Mouse (Mus musculus) ES-E14 (cell line): ENCODE results near the gene Capn11. TPM values are rescaled to one million over a fixed set of nuclear protein-coding genes. Genes with fewer than 3 reads are reported as not detected.

Experiments
- DNase-seq: peaks from one replicate; pipeline ENCODE4 v3.0.0-alpha.2; 2013; ENCODE audit warnings: low read depth, low spot score
- H3K27ac ChIP-seq: 2 replicates; pipeline ENCODE4 v1.5.1; 2012; ENCODE audit warnings: low read depth, mild to moderate bottlenecking, low read length, moderate library complexity, mixed read lengths; ENCODE audit not compliant: poor library complexity, insufficient read depth, severe bottlenecking
- H3K36me3 ChIP-seq: 2 replicates; pipeline ENCODE4 v1.6.1; 2012; ENCODE audit warnings: mild to moderate bottlenecking, low read length, moderate library complexity, mixed read lengths; ENCODE audit not compliant: control insufficient read depth, poor library complexity, insufficient read depth, severe bottlenecking
- H3K4me1 ChIP-seq, 2 experiments: fragments of 150-350 bp in 1 of 2; sonication (generic) in 1 of 2; 2 replicates each; pipeline ENCODE4 v1.6.1; 2012; ENCODE audit warnings: low read length in 2 of 2, mild to moderate bottlenecking in 1 of 2, mixed read lengths in 1 of 2; ENCODE audit not compliant: control insufficient read depth in 2 of 2, insufficient read depth in 2 of 2, poor library complexity in 1 of 2
- H3K4me3 ChIP-seq, 2 experiments: fragments of 150-350 bp in 1 of 2; sonication (generic) in 1 of 2; 2 replicates each; pipeline ENCODE4 v1.5.1; 2012; ENCODE audit warnings: low read length in 2 of 2, low read depth in 1 of 2, mild to moderate bottlenecking in 1 of 2, mixed read lengths in 1 of 2; ENCODE audit not compliant: insufficient read depth in 1 of 2, poor library complexity in 1 of 2, severe bottlenecking in 1 of 2
- H3K9ac ChIP-seq: 2 replicates; pipeline ENCODE4 v1.6.1; 2012; ENCODE audit warnings: low read depth, mild to moderate bottlenecking, low read length, mixed read lengths; ENCODE audit not compliant: poor library complexity, insufficient read depth, severe bottlenecking
- H3K9me3 ChIP-seq: fragments of 150-350 bp; sonication (generic); 2 replicates; pipeline ENCODE4 v1.6.1; 2012; ENCODE audit warnings: low read depth, mild to moderate bottlenecking, low read length; ENCODE audit not compliant: control insufficient read depth, insufficient read depth
- CHD2 ChIP-seq: IDR thresholded peaks from 2 replicates; pipeline ENCODE4 v1.6.1; 2014; ENCODE audit warnings: mild to moderate bottlenecking, low read depth, low read length, inconsistent platforms
- HCFC1 ChIP-seq: IDR thresholded peaks from 2 replicates; pipeline ENCODE4 v1.6.1; 2012; ENCODE audit warnings: low read length, inconsistent platforms, borderline replicate concordance; ENCODE audit not compliant: insufficient read depth
- MAFK ChIP-seq: IDR thresholded peaks from 2 replicates; pipeline ENCODE4 v1.6.1; 2014; ENCODE audit warnings: mild to moderate bottlenecking, low read depth, low read length, inconsistent platforms; ENCODE audit not compliant: insufficient read depth
- ZC3H11A ChIP-seq: IDR thresholded peaks from 2 replicates; pipeline ENCODE4 v1.6.1; 2012; ENCODE audit warnings: low read depth, mild to moderate bottlenecking, inconsistent platforms, low read length, borderline replicate concordance
- ZNF384 ChIP-seq: IDR thresholded peaks from 2 replicates; pipeline ENCODE4 v1.6.1; 2012; ENCODE audit warnings: low read depth, low read length, inconsistent platforms
- in situ Hi-C, 2 experiments: fragments of 600-800 bp; cut with MboI; formaldehyde crosslinking; loops; one replicate each; pipeline ENCODE4 v1.15.1; 2025; ENCODE audit warnings: low sequenced_read_pairs in 2 of 2, inconsistent platforms in 1 of 2; ENCODE audit not compliant: unreplicated experiment in 2 of 2
- total RNA-seq: library from RNA; depleted of rRNA; stranded (reverse); fragments of 300-350 nt; gene quantifications from 2 replicates; pipeline ENCODE4 v1.2.3, GENCODE M21; 2012

Gene Capn11
- total RNA-seq, 1 experiment = not detected

- Histone ChIP-seq H3K27ac (no peak overlapping the region), H3K4me3 (no peak overlapping the region), H3K9me3 (no peaks in the 10 kb centered on the region), H3K36me3 (no peaks in the 10 kb centered on the region), H3K4me1 (peaks cover 9 to 13% of the 10 kb centered on the region in 2 experiments; a peak in 3 of 4 replicates), H3K9ac (no peak overlapping the region)
- DNase-seq = no peak
- in situ Hi-C loops = no loop called here
- TF ChIP-seq MAFK (no peak), ZC3H11A (no peak), CHD2 (no peak), ZNF384 (no peak), HCFC1 (no peak)
These were observed 33.0 kb upstream of the Capn11 start for GRCm38 (mm10) chr17:45692159-45692558.

- in situ Hi-C loops = no loop called here
These were observed 30.9 kb upstream of the Capn11 start for GRCm38 (mm10) chr17:45690044-45690443.

GRCm38 (mm10) chr17:45689120-45689519 lies 30.0 kb upstream of the Capn11 start:
- no peak for DNase-seq
- Histone ChIP-seq H3K27ac (no peak overlapping the region), H3K36me3 (no peaks in the 10 kb centered on the region), H3K4me1 (peaks cover 0 to 5% of the 10 kb centered on the region in 2 experiments; a peak in 1 of 4 replicates), H3K9me3 (no peaks in the 10 kb centered on the region), H3K9ac (no peak overlapping the region), H3K4me3 (no peak overlapping the region)
- TF ChIP-seq HCFC1 (no peak), MAFK (no peak), ZNF384 (no peak), ZC3H11A (no peak), CHD2 (no peak)
- in situ Hi-C loops = no loop called here

More at GRCm38 (mm10) chr17:45690044-45690443, 30.9 kb upstream of the Capn11 start:
- TF ChIP-seq HCFC1 (no peak), ZNF384 (no peak), CHD2 (no peak), ZC3H11A (no peak), MAFK (no peak)
- DNase-seq = no peak
- Histone ChIP-seq H3K4me3 (no peak overlapping the region), H3K27ac (no peak overlapping the region), H3K9me3 (no peaks in the 10 kb centered on the region), H3K36me3 (no peaks in the 10 kb centered on the region), H3K4me1 (peaks cover 6 to 7% of the 10 kb centered on the region in 2 experiments; a peak in 3 of 4 replicates), H3K9ac (no peak overlapping the region)

- in situ Hi-C loops = no loop called here
- Histone ChIP-seq H3K9me3 (no peaks in the 10 kb centered on the region), H3K9ac (peak within 1 kb of the TSS; percentile 78), H3K27ac (peak within 1 kb of the TSS; percentile 0; the same call in 1 of the 2 replicates), H3K4me3 (peak within 1 kb of the TSS; percentile 75 to 93), H3K36me3 (no peaks in the 10 kb centered on the region), H3K4me1 (peaks cover 6 to 9% of the 10 kb centered on the region in 2 experiments; a peak in 1 of 4 replicates)
- no peak for DNase-seq
- no peak for TF ChIP-seq ZC3H11A
- TF ChIP-seq MAFK = no peak
- no peak for TF ChIP-seq CHD2
- no peak for TF ChIP-seq ZNF384
- TF ChIP-seq HCFC1 = no peak
These were observed 27.6 kb upstream of the Capn11 start, which contains the start of gene Tmem63b for GRCm38 (mm10) chr17:45686716-45687115. Tmem63b (minus strand) TSS chr17:45686905.
